Mouse (Mus musculus): ENCODE results near the gene C2cd4b. TPM values are rescaled to one million over a fixed set of nuclear protein-coding genes. Genes with fewer than 3 reads are reported as not detected.

Gene C2cd4b
- polyA plus RNA-seq, 1 experiment = not detected

GRCm38 (mm10) chr9:67766948-67767347, 7.7 kb downstream of the C2cd4b start:
- WGBS = 64% methylated on average over 3 of the region's 3 CpGs
- H3K4me1 ChIP-seq (ENCODE audit: control insufficient read depth, insufficient read depth, low read length) = no peaks in the 10 kb centered on the region
- TF ChIP-seq CTCF (IDR thresholded peaks at IDR 0.05; ENCODE audit: insufficient read depth, low read depth, low read length) = no peak
- TF ChIP-seq POLR2A (IDR thresholded peaks at IDR 0.05; ENCODE audit: insufficient read depth, low read depth, low read length) = no peak
- no peak overlapping the region for H3K27ac ChIP-seq (ENCODE audit: insufficient read depth, low read depth, low read length)
- H3K4me3 ChIP-seq (ENCODE audit: insufficient read depth, low read depth, low read length) = no peak overlapping the region

- Histone ChIP-seq H3K27ac (ENCODE audit: insufficient read depth, low read depth, low read length) (no peak overlapping the region), H3K4me1 (ENCODE audit: control insufficient read depth, insufficient read depth, low read length) (no peaks in the 10 kb centered on the region), H3K4me3 (ENCODE audit: insufficient read depth, low read depth, low read length) (no peak overlapping the region)
- TF ChIP-seq CTCF (IDR thresholded peaks at IDR 0.05; ENCODE audit: insufficient read depth, low read depth, low read length) (no peak), POLR2A (IDR thresholded peaks at IDR 0.05; ENCODE audit: insufficient read depth, low read depth, low read length) (no peak)
- WGBS = 82% methylated on average over 4 of the region's 4 CpGs
Measured at GRCm38 (mm10) chr9:67768843-67769242, 9.6 kb downstream of the C2cd4b start.

GRCm38 (mm10) chr9:67769401-67769800, 10.2 kb downstream of the C2cd4b start:
- WGBS = 95% methylated on average over 1 of the region's 1 CpGs
- no peak overlapping the region for H3K4me3 ChIP-seq (ENCODE audit: insufficient read depth, low read depth, low read length)

GRCm38 (mm10) chr9:67771293-67771692, 12.1 kb downstream of the C2cd4b start:
- no peak overlapping the region for H3K4me3 ChIP-seq (ENCODE audit: insufficient read depth, low read depth, low read length)
- no peak overlapping the region for H3K27ac ChIP-seq (ENCODE audit: insufficient read depth, low read depth, low read length)
- no peaks in the 10 kb centered on the region for H3K4me1 ChIP-seq (ENCODE audit: control insufficient read depth, insufficient read depth, low read length)
- no peak for TF ChIP-seq POLR2A (IDR thresholded peaks at IDR 0.05; ENCODE audit: insufficient read depth, low read depth, low read length)
- WGBS = 91% methylated on average over 7 of the region's 7 CpGs

More at GRCm38 (mm10) chr9:67769401-67769800, 10.2 kb downstream of the C2cd4b start:
- TF ChIP-seq CTCF (IDR thresholded peaks at IDR 0.05; ENCODE audit: insufficient read depth, low read depth, low read length) (no peak), POLR2A (IDR thresholded peaks at IDR 0.05; ENCODE audit: insufficient read depth, low read depth, low read length) (no peak)
- Histone ChIP-seq H3K27ac (ENCODE audit: insufficient read depth, low read depth, low read length) (no peak overlapping the region), H3K4me1 (ENCODE audit: control insufficient read depth, insufficient read depth, low read length) (no peaks in the 10 kb centered on the region)

- no peak for TF ChIP-seq CTCF (IDR thresholded peaks at IDR 0.05; ENCODE audit: insufficient read depth, low read depth, low read length)
- TF ChIP-seq POLR2A (IDR thresholded peaks at IDR 0.05; ENCODE audit: insufficient read depth, low read depth, low read length) = no peak
- 62% methylated on average over 6 of the region's 6 CpGs for WGBS
Measured at GRCm38 (mm10) chr9:67774201-67774600, 15.0 kb downstream of the C2cd4b start.

GRCm38 (mm10) chr9:67778553-67778952, 19.3 kb downstream of the C2cd4b start:
- Histone ChIP-seq H3K4me1 (ENCODE audit: control insufficient read depth, insufficient read depth, low read length) (peaks cover 3% of the 10 kb centered on the region; the same call in 1 of the 2 replicates), H3K27ac (ENCODE audit: insufficient read depth, low read depth, low read length) (no peak overlapping the region), H3K4me3 (ENCODE audit: insufficient read depth, low read depth, low read length) (no peak overlapping the region)
- WGBS = 27% methylated on average over 8 of the region's 8 CpGs
- TF ChIP-seq CTCF (IDR thresholded peaks at IDR 0.05; ENCODE audit: insufficient read depth, low read depth, low read length) (no peak), POLR2A (IDR thresholded peaks at IDR 0.05; ENCODE audit: insufficient read depth, low read depth, low read length) (no peak)

More at GRCm38 (mm10) chr9:67774201-67774600, 15.0 kb downstream of the C2cd4b start:
- Histone ChIP-seq H3K27ac (ENCODE audit: insufficient read depth, low read depth, low read length) (no peak overlapping the region), H3K4me1 (ENCODE audit: control insufficient read depth, insufficient read depth, low read length) (peaks cover 3% of the 10 kb centered on the region; the same call in 1 of the 2 replicates), H3K4me3 (ENCODE audit: insufficient read depth, low read depth, low read length) (no peak overlapping the region)

GRCm38 (mm10) chr9:67782786-67783185, 23.5 kb downstream of the C2cd4b start:
- 53% methylated on average over 6 of the region's 6 CpGs for WGBS

GRCm38 (mm10) chr9:67783464-67783863, 24.2 kb downstream of the C2cd4b start:
- WGBS = 63% methylated on average over 3 of the region's 3 CpGs
- TF ChIP-seq CTCF (IDR thresholded peaks at IDR 0.05; ENCODE audit: insufficient read depth, low read depth, low read length) = no peak
- peaks cover 3% of the 10 kb centered on the region; the same call in 1 of the 2 replicates for H3K4me1 ChIP-seq (ENCODE audit: control insufficient read depth, insufficient read depth, low read length)
- no peak overlapping the region for H3K4me3 ChIP-seq (ENCODE audit: insufficient read depth, low read depth, low read length)
- H3K27ac ChIP-seq (ENCODE audit: insufficient read depth, low read depth, low read length) = no peak overlapping the region

More at GRCm38 (mm10) chr9:67782786-67783185, 23.5 kb downstream of the C2cd4b start:
- TF ChIP-seq POLR2A (IDR thresholded peaks at IDR 0.05; ENCODE audit: insufficient read depth, low read depth, low read length) (no peak), CTCF (IDR thresholded peaks at IDR 0.05; ENCODE audit: insufficient read depth, low read depth, low read length) (no peak)
- Histone ChIP-seq H3K4me3 (ENCODE audit: insufficient read depth, low read depth, low read length) (no peak overlapping the region), H3K27ac (ENCODE audit: insufficient read depth, low read depth, low read length) (no peak overlapping the region), H3K4me1 (ENCODE audit: control insufficient read depth, insufficient read depth, low read length) (peaks cover 3% of the 10 kb centered on the region; the same call in 1 of the 2 replicates)

GRCm38 (mm10) chr9:67783925-67784324, 24.7 kb downstream of the C2cd4b start:
- TF ChIP-seq POLR2A (IDR thresholded peaks at IDR 0.05; ENCODE audit: insufficient read depth, low read depth, low read length) = no peak
- TF ChIP-seq CTCF (IDR thresholded peaks at IDR 0.05; ENCODE audit: insufficient read depth, low read depth, low read length) = no peak
- H3K27ac ChIP-seq (ENCODE audit: insufficient read depth, low read depth, low read length) = no peak overlapping the region
- no peaks in the 10 kb centered on the region for H3K4me1 ChIP-seq (ENCODE audit: control insufficient read depth, insufficient read depth, low read length)
- no peak overlapping the region for H3K4me3 ChIP-seq (ENCODE audit: insufficient read depth, low read depth, low read length)

GRCm38 (mm10) chr9:67786311-67786710, 27.1 kb downstream of the C2cd4b start:
- WGBS = 93% methylated on average over 7 of the region's 7 CpGs
- no peaks in the 10 kb centered on the region for H3K4me1 ChIP-seq (ENCODE audit: control insufficient read depth, insufficient read depth, low read length)
- H3K27ac ChIP-seq (ENCODE audit: insufficient read depth, low read depth, low read length) = no peak overlapping the region
- H3K4me3 ChIP-seq (ENCODE audit: insufficient read depth, low read depth, low read length) = no peak overlapping the region
- TF ChIP-seq CTCF (IDR thresholded peaks at IDR 0.05; ENCODE audit: insufficient read depth, low read depth, low read length) (no peak), POLR2A (IDR thresholded peaks at IDR 0.05; ENCODE audit: insufficient read depth, low read depth, low read length) (no peak)
